Mouse (Mus musculus) gastrocnemius, postnatal 4 days (tissue): ENCODE results near the gene Cbr2. TPM values are rescaled to one million over a fixed set of nuclear protein-coding genes. Genes with fewer than 3 reads are reported as not detected.

ENCODE experiments used
- DNase-seq, 2 experiments: peaks; one replicate each; pipeline ENCODE4 v3.0.0; 2021 to 2022; ENCODE audit warnings: low spot score in 2 of 2, mixed read lengths in 2 of 2
- total RNA-seq, 2 experiments: library from RNA; stranded (reverse); gene quantifications; 2 replicates each; pipeline ENCODE4 v1.2.3; 2021

Gene Cbr2
- total RNA-seq, 2 experiments from 2014 or later, result 9.5 to 10.4 TPM

DNA sequence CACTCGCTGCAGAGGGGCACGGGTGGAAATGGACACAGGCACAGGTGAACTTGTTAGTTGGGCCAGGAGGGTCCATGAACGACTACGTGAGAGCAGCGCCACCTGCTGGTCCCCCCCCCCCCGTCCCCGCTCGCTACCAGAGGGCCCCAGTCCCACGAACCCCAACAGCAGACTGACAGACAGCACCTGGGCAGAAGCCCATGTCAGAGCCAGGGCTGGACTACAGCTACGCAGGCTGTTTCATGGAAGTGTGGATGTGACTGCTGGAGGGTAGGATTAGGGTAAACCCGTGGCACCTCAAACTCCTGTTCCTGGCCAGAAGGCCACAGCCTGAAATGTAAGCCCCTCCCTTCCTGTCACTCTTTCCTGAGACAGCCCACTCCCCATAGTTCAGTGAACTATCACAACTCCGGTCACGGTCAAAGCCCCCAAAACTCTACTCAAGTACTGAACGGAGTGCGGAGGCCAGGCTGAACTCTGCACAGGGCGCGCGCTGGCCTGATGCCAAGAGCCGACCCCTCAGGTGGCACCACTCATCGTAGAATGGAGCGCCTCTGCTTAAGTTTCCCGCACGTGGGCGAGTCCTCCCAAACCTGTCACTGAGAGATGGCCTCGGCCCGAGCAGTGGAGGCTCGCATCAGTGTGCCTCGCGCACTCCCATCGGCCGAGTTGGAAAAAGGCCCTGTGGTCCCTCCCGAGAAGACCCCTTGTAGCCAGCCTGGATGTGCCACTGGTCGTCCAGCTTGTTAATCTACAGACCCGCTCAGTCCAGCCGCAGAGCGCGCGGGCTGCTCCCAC lies 18.9 kb downstream of the Cbr2 start:
- DNase-seq, result peak in 1 of 2 experiments; percentile 56

DNA sequence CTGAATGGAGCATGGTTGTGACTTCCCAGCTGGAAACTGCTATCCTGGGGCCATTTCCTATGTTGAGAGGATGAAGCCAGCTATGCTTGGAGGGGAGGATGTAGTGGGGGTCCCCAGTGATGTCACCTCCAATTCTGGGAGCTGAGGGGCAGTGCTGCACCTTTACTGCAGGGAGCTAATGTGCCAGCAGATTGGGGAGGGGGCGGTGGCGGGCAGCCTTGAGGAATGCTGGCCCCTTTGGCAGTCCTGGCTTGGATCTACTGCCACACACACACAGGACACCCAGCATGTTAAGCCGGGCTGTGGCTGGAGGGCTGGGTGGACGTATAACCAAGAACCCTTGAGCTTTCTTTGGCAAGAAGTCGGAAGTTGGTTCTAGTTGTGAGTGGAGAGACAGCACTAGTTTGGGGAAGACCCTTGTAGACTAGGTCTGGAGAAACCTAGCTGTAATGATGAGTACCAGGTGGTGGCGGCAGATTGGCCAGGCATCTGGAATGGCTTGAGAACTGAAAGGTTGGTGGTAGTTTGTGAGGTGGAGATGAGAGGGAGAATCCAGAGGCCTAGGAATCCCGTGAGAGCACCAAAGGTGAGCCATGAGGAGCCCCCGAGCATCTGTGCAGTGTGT lies 19.8 kb downstream of the Cbr2 start:
- DNase-seq, result no peak

DNA sequence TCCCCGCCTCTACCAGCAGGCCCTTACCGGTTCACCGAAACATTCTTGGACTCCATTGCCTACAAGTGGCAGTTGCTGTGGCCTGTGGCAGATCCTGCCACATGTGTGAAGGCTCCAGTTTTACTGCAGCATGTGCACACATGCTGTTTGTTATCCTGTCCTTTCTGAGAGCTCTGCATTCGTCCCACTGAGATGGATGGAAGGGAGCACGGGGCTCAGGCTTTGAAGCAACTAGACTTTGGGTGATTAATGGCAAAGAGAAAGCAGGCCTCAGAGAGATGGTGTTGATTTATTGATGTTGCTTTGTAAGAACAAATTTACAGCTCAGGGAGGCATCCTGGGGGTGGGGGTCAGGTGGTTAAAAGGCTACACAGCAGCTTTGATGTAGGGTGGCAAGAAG lies 21.2 kb downstream of the Cbr2 start:
- DNase-seq, result no peak

DNA sequence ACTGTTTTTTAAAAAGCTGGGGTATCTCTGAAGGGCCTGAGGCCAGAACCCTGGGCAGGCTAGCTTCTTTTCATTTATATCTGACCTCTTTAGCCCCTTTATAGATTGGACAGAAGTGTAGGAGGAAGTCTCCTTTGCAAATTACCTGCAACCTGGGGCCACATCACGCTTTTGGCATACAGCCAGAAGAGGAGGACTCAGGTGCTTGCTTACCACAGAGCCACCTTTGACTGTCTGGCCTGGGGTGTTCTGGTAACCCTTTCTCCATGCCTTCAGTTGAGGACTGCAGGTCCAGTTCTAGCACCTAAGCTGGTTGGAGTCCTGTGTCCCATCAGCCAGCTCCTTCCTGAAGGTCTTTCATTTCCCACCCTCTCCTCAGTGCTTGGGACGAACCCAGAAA lies 22.4 kb downstream of the Cbr2 start:
- DNase-seq, result no peak

DNA sequence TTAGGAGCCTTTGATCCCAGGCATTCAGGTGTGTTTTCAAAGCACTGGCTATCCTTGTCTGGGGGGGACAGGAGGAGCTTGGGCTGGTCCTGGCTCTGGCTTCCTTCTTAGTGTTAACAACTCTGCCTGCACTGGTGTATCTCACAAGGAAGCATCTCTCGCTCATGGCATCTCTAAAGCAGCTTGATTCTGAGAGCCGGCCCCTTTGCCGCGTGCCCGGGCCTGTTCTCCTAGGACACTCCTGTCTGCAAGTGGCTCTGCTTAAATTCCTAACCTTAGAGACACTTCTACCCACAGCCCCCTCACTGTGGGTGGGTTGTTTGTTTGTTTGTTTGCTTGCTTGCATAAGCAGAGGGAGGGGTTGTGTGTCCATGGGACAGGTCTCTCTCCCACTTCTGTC lies 23.9 kb downstream of the Cbr2 start:
- DNase-seq, result no peak

DNA sequence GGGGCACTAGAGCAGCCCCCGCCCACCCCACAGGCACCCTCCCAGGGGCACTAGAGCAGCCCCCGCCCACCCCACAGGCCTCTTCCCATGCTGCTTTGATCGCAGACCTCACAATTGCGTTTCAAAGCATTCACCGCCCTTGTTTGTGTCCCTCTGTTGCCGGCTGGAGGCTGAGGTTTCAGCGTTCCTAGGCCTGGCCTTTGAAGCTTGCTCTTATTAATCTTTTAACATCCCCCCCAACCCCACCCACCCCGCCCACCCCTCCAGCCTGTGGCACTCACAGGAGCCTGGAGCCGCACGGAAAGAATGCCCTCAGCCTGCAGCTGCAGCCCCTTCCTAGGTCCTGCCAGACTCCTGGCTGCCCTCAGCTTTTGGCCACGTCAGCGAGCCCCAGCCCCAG lies 24.7 kb downstream of the Cbr2 start:
- DNase-seq, result no peak

DNA sequence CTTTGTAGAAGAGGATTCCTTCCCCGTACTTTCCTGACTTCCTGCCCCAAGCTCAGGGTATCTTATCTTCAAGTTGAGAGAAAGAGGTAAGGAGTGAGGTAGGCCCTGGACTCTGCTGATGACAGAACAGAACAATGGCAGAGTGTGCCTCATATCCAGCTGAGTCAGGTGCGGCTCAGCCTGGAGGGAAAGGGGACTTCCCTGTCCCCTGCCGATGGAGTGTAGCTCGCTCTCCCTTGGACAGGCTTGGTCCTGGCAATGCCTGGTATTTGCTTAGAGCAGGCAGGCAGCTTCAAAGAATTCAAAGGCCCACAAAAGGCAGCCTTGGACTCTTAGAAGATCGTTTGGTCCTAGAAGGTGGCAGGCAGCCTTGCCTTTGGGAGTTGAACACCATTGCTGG lies 25.8 kb downstream of the Cbr2 start:
- DNase-seq, result no peak

DNA sequence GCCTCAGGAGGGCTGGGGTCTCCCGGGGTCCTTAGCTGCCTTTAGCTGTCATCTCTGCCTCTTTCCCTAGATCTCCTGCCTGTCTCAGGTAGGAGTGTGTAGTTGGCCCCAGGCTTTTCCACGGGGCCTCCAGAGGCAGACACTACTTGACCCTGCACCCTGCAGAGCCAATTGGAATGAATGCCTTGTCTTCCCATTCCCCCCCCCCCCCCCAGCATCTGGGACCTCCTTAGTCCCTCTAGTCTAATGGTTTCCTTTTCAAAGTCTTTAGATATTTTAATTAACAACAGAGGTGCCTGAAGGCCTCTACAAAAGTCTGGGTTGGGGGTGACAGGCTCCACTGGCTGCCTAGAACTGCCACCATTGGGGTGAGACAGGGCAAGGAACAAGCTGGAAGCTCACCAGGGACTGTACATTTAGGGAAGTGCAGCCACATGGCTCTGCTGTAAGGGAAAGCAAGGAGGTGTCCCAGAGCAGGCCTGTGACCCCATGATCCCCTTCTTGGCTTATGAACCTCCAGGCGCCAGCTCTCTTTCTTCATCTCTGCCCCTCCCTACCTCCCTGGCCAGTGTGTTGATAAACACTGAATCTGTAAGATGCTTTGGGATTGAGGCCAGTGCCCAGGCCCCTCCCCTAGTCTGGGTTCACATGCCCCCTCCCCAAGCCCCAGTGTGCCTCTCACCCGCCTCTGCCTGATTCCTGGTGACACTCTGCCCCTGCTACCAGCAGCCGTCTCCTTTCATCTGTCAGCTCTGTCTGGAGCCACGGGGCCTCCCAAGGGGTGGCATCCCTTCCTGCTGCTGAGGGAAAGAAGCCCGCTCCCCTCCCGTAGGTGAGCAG lies 27.2 kb downstream of the Cbr2 start:
- DNase-seq, result no peak

DNA sequence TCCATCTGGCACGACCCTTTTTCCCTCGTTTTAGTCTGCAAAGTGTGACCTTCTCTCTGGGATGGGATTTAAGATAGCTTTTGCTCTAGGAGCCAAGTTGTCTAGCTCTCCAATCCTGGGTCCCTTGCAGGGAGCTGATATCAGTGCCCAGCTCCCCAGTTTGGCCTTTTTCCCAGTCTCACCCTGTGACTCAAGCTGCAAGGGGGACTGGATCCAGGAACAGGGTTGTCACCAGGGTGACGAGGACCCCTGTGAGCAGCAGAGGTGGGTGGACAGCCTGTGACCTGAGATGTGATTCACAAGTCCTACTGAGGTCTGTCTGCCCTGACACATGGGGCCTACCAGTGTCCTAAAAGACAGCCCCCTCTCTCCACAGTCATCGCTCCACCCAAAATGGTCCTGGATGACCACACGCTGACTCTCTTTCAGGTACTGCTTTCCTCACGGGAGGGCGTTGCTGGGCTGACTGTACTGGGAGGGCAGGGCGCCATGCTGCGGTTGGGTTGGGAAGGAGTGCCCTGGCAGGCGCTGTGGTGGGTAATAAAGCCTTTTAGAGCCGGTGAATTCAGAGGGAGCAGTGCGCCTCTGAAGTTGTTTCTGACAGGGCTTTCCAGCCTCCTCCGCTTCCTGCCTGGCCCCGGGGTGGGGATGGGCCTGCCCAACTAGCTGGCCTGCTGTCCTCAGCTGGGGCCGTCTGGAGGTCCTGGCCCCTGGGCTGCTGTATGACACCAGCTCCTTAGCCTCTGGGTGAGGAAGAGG lies 28.0 kb downstream of the Cbr2 start:
- no peak for DNase-seq

DNA sequence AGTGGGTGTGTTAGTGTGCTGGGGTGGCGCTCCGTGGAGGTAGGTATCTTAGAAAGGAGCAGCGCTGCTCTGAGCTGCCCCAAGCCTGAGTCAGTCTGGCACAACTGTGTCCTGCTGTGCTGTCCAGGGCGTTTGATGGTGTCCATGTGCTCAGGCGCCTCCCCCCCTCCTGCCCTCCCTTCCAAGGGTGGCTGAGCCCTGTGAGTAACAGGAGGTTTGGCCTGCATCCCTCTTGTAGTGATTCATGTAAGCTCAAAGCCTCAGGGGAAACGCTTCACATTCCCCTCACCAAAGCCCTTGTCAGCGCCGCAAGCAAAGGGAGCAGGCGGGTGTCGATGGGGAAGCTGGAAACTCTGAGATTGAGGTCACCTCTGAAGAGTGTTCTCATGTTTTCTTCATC lies 34.2 kb downstream of the Cbr2 start:
- DNase-seq, result no peak

DNA sequence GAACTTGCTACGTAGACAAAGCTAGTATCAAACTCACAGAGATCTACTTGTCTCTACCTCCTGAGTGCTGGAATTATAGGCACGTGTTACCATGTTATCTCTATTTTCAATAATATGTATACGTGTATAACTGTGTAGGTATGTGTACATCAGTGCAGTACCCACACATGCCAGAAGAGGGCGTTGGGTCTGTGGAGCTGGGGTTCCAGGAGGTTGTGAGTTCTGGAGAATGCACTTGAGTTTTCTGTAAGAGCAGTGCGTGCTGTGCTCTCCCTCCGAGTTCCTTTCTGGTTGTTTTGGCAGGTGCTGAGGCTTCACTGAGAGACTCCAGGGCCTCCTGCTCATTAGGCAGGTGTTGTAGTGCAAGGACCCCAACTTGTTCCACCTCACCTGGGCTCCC lies 35.3 kb downstream of the Cbr2 start:
- no peak for DNase-seq

DNA sequence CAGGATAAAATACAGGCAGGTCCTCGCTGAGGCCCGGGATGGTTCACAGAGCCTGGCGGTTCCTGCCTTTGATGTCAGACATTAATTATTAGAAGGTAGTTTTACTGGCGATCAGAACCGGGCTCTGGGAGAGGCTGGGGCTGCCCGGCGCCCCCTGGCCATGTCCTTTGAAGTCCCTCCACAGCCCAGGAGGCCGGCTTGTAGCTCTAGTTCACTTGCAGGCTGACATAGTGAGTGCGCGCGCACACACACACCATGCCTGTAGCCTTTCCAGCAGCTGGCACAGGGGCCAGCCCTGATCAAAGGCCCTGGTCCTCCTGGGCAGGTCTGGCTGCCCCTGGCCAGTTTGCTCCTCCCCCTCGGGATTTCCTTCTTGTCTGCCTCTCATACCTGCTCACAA lies 36.3 kb downstream of the Cbr2 start:
- no peak for DNase-seq

DNA sequence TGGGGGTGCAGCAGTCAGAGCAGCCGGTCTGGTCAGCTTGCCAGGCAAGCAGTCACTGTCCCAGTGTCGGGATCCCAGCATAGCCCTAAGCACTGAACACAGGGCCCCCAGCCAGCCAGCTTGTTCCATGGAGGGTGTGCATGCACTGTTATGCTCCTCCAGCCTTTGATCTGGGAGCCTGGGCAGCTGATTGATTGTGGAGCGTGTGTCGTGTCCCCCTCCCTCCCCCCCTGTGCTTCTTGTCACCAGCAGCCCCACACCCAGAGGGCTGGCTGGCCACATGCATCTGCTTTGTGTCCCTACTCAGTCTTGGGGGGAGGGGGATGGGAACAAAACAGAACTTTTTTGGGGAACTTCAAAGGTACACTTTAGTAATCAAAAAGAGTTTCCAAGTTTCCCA lies 36.7 kb downstream of the Cbr2 start:
- no peak for DNase-seq

DNA sequence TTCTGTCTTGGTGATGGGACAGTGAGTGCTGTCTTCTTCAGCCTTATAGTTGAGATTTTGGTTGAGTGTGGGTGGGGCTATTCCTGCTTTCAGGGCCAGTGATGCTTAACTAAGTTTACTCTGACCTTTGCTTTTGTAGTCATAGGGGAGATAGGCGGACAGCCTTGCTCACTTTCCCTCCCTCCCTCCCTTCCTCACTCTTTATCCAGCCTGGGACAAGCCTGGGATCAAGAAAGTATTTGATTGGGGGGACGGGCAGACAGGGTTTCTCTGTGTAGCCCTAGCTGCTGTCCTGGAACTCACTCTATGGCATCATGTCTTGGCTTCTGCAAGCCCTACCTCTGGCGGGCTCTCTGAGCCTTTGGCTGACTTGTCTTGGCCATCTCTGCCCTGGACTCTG lies 38.5 kb downstream of the Cbr2 start:
- no peak for DNase-seq

DNA sequence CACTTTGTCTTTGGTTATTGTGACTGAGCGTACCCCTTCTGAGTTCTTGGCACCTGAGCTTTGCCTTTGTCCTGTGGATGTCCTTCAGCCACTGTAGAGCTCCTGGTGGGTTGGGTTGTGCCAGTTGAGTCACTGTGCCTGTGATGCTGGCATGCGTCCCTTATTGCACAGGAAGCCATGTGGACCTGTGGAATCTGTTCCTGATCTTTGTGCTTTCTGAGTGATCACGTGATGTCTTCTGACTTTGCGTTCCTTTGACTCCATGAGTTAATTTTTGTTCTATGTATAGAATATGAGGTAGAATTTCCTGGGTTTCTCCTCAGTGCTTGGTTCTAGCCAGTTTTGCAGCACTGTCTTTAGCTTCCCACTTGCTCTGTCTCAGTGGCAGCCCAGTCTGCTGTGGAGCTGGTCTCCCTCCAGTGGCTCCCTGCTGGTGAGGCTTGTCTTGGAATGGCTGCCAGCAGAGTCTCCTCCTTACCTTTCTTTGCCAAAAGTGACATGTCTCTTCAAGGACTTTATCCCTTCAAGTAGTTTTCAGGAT lies 39.4 kb downstream of the Cbr2 start:
- DNase-seq, result no peak

DNA sequence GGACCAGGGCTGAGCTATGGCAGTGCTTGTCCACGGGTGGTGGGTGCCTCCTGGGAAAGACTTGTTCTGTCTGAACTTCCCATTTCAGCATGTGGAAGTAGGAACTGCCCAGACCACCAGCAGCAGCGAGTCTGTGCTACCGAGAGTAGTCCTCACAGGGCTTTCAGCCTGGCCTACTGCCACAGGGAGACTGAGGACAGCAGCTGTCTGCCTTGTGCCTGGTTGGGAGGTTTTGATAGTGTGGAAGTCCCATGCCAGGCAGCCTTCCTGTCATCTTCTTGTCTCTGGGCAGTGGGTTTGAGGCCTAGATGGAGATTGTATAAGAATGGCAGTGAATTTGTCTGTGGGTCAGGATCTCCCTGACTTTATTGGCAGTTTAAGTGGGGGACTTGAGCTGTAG lies 42.5 kb downstream of the Cbr2 start:
- no peak for DNase-seq

DNA sequence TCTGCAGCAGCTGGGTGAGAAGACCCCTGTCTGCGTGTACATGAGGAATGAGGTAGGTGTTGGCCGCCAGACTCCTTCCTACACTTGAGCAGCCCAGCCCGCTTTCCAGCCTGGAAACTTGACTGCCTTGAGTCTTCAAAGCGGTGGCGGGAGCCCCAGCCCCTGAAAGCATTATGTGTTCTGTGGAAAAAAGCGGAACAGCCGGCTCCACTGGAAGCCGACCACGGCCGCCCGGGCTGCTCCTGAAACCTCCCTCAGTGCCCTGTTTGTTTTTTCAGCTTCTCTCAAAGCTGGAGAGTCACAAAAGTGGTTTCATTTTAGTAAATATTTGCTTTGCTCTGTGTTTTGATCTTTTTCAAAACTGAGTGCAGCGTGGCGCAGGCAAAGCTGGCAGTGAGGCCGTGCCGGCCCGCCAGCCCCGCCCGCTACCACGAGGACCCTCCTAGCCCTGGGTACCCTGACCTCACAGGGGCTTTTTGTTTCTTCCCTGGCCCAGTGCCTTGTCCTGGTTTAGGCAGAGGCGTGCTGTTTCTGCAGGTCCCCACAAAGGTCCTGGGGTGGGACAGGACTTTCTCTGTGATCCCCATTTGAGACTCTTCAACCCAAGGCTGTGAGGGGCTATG lies 45.2 kb downstream of the Cbr2 start:
- DNase-seq, result no peak

DNA sequence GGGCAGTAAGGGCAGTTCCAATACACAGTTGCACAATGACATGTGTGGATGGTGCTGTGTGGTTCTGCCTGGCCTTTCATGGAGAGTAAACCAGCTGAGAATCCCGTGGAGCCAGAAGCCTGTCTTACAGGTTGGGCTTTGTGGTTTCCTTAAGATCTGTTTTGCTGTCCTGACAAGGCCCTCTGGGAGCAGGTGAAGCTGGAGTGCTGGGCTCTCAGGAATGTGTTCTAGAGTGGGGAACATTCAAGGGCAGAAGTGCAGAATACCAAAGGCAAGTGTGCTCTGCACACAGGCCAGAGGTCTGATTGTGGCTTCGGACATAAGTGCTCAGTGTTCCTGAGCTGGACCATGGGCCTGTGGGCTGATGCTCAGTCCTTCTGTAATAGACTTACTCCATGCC lies 47.3 kb downstream of the Cbr2 start:
- DNase-seq, result no peak

DNA sequence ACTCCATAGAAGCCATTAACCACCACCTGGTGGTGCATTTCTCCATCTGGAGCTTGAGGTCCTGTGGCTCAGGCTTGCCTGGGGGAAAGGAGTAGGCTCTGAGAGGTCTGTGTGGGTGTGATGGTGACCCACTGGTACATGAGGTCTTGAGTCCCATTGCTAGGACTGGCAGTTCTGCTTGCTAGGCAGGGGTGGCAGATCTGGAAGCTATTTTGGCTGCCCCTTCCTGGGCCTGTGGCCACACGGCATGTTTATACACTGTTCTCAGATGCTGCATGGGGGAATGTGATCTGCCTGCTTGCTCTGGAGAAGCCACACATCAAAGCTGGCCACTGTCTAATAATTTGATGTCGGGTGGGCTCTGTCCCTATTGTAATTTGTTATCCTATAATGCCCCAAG lies 47.8 kb downstream of the Cbr2 start:
- no peak for DNase-seq

DNA sequence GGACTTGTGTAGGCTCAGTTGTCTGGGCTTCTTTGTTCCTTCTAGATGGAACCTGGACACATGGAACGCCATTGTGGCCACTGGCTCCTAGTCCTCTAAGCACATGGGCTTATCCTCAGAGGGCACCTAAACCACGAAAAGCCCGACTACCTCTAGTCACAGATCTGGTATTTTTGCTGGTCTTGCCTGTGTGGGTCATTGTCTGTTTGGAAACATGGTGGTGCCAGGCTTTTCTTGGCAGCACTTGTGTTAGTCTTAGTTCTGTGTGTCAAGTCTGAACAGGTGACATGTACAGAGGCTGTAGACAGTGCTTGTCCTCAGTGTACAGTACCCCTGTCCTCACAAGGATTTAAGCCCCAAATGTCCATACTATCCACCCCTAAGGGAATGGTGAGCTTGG lies 48.4 kb downstream of the Cbr2 start:
- no peak for DNase-seq

DNA sequence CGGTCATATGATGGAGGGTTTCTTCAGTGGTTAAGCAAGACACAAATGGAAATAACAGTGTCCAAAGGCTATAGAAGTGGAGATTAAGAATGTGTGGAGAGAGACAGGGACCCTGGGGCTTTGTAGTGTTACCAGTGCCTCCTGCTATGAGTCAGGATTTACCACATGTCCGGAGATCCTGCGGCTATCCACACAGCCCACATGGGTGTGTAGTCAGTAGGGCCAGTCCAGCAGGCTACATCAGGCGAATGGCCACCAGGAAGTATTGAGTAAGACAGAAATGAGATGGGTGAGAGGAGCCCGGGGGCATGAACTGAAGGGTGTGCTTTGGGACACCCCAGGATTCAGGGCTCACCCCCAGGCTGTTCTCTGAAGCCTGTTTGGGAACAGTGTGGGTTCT lies 49.2 kb downstream of the Cbr2 start:
- DNase-seq, result no peak
